In the genomic region with DNA sequence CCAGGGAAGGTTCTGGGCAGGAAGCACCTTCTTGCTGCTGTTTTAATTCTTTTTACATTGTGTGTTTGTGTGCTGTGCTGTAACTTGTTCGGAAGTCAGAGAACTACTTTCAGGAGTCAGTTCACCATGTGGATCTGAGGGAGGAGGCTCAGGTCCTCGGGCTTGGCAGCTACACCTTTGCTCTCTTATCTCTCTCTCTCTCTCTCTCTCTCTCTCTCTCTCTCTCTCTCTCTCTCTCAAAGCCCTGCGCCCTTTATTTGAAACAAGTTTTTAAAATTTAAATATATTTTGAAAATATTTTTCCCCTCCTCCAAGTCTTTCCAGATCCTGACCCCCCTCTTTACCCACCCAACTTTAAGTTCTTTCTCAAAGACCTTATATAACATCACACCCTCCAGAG, we compare ENCODE assay signal across 24 mouse cellular contexts. TPM values are rescaled to one million over a fixed set of nuclear protein-coding genes. Genes with fewer than 3 reads are reported as not detected.
"Had no signal": no experiment of that assay in that cellular context is flagged by ENCODE, and none has a peak within 500 bp of the region (broad histone marks: within the 10 kb centered on the region; RNA-seq: fewer than 3 reads in every experiment).

No protein-coding gene starts in this region.

- H3K4me3 ChIP-seq: lung, embryonic 15.5 days; megakaryocyte, embryonic 14.5 days; midbrain, embryonic 13.5 days; midbrain, embryonic 15.5 days; neural tube, embryonic 12.5 days; stomach, embryonic 15.5 days had no signal

- H3K4me2 ChIP-seq: lung, embryonic 15.5 days; midbrain, embryonic 11.5 days; stomach, embryonic 15.5 days had no signal

- H3K36me3 ChIP-seq: lung, embryonic 15.5 days; midbrain, embryonic 13.5 days; midbrain, embryonic 15.5 days; neural tube, embryonic 12.5 days; stomach, embryonic 15.5 days had no signal

- ATAC-seq: lung, postnatal 0 days; midbrain, embryonic 13.5 days; midbrain, embryonic 15.5 days had no signal

- DNase-seq: lung, adult 2 months; lung, postnatal 14 days; lung, postnatal 36 days; right cerebral cortex, postnatal 14 days; thymus, adult 2 months; thymus, postnatal 25 days; thymus, postnatal 4 days had no signal

- H3K9me3 ChIP-seq: lung, embryonic 15.5 days; megakaryocyte, embryonic 14.5 days; midbrain, embryonic 13.5 days; midbrain, embryonic 15.5 days; neural tube, embryonic 12.5 days; stomach, embryonic 15.5 days had no signal

- H3K27me3 ChIP-seq: lung, embryonic 15.5 days; megakaryocyte, embryonic 14.5 days; midbrain, embryonic 13.5 days; midbrain, embryonic 15.5 days; neural tube, embryonic 12.5 days; stomach, embryonic 15.5 days had no signal

- H3K27ac ChIP-seq: lung, embryonic 15.5 days; macrophage; midbrain, embryonic 13.5 days; midbrain, embryonic 15.5 days; neural tube, embryonic 12.5 days; stomach, embryonic 15.5 days; stomach, postnatal 0 days had no signal

- H3K9ac ChIP-seq: lung, embryonic 15.5 days; midbrain, embryonic 13.5 days; midbrain, embryonic 15.5 days; neural tube, embryonic 12.5 days; stomach, embryonic 15.5 days had no signal

RNA-seq across cellular contexts. Expression of gene Trpd52l3, which starts 31.8 kb away (rescaled TPM):
- total RNA-seq: megakaryocyte progenitor cell, adult 5-6 weeks; midbrain, postnatal 0 days; monocyte, adult 5-6 weeks; neutrophil, adult 5-6 weeks had no signal
- polyA plus RNA-seq: lung, adult 2 months; lung, embryonic 15.5 days; lung, postnatal 0 days; macrophage; midbrain, embryonic 11.5 days; midbrain, embryonic 13.5 days; midbrain, embryonic 15.5 days; midbrain, postnatal 0 days; neural tube, embryonic 12.5 days; neural tube, embryonic 14.5 days; spleen, adult 2 months; stomach, embryonic 15.5 days; stomach, postnatal 0 days; urinary bladder, adult 2 months had no signal
